Mouse (Mus musculus): ENCODE results near the gene Nkx2-1.
"Not testable (repeated sequence)": the region's sequence is repeated elsewhere in the genome, so short reads cannot be mapped to it uniquely, and the experiment has no call there.

The Nkx2-1 gene

DNA sequence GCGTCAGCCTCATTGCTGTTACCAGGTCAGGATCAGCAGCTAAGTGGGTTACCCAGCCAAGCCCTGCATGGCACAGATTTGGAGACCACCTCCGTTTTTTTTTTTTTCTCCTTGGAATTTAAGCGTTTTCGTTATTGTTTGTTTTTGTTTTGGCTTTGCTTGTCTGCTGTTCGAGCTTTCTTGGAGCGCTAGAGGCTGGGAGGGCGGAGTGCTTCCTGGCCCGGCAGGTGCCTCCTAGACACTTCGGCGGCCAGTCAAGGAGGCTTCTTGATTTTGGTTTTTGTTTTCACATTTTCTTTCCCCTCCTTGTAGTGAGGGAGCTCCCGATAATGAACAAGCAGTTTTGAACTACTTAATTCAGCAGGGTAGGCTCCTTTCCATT is at the start of gene Nkx2-1:
TSS of gene Nkx2-1 (minus strand) at position 25 of the 382 bp plus-strand sequence.
- no peak for DNase-seq (ENCODE audit: low spot score in 2 of 2)

DNA sequence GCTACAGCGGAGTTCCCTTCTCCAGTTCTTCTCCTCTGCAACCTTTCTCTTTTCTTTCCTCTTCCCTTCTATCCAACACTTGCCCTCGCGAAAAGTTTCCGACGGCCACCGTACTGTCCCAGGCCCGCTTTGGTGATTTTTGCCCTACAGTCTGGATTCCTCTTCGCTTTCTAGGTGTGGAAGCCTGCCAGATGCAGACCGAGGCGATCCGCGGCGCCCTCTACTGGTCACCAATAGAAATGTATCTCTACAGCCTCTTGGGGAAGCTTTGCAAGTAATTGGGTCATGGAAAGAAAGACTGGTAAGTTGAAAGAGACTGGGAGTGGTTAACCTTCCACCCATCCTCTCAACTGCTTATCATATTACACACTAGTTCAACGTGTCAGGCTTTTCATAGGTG is 4.4 kb upstream of the Nkx2-1 start:
- DNase-seq (ENCODE audit: low spot score in 2 of 2), result peak; percentile 76 to 85

DNA sequence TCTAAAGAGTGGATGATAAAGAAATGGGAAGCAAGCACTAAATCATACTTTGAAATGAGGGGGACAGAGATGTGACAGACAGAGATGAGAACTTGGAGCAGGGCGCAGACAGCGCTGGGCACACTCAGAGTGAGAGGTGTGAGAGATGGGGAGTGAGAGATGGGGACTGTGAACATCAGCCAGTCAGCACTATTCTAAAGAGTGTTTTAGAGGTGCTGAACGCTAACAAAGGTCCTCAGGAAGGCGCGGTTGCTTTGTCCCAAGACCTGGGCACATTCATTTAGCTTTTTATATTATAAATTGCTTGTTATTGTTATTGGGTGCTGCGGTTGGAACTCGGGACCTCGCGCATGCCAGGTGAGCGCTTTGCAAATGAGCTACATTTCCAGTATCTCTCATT is 3.9 kb upstream of the Nkx2-1 start:
- DNase-seq (ENCODE audit: low spot score in 2 of 2), result no peak

DNA sequence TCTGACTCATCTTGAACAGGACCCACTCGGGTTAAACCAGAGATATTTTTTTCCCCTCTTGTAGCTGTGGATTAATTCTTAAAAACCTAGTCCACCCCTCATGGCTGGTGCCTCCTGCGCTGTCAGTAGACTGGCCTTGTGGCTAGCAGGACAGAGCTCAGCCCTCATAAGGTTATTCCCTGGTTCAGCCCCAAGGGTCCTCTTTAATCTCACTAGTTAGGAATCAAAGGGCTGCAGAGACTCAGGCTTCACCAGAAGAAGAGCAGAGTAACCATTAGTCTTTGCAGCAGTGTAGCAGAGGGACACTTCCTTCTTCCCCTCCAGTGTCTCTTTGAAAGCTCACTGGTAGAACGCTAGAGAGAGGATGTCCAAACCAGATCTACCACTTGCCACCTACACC is 1.9 kb upstream of the Nkx2-1 start:
- DNase-seq (ENCODE audit: low spot score in 2 of 2), result no peak

DNA sequence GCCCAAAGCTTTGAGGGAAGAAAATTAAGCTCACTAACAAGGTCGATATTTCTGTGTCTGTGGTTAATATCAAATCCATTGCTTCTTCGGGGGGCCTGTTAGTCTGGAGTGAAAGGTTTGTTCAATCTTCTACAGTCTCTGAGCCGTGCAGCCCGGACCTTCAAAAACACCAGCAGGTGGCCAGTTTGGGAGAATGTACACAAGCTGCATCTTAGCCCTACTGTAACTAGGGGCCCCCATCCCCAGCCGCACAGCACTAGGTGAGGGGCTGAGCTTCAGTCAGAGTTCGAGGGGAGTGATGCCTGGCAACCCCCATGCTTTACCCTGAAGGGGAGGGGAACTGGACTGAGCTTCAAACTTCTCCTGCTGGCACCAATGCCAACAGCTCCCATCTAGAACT is 1.2 kb upstream of the Nkx2-1 start:
- DNase-seq (ENCODE audit: low spot score in 2 of 2), result no peak

DNA sequence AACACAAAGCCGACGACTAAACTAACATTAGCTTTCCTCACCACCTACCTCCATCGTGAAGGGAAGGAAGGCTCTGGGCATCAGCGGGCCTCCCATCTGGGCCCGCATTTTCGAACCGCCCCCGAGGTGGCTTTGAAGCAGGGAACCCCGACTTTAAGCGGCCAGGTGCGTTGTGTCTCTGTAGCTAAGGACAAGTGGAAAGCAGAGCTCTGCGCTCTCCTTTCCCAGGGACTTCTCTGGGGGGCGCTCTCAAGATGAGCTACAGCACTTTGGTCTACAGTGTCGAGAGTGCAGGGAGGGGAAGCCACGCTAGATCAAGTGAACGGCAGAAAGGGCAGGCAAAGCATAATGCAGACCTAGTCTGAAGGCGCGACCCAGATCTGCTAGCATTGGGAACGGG is 634 bp upstream of the Nkx2-1 start:
- DNase-seq (ENCODE audit: low spot score in 2 of 2), result no peak

DNA sequence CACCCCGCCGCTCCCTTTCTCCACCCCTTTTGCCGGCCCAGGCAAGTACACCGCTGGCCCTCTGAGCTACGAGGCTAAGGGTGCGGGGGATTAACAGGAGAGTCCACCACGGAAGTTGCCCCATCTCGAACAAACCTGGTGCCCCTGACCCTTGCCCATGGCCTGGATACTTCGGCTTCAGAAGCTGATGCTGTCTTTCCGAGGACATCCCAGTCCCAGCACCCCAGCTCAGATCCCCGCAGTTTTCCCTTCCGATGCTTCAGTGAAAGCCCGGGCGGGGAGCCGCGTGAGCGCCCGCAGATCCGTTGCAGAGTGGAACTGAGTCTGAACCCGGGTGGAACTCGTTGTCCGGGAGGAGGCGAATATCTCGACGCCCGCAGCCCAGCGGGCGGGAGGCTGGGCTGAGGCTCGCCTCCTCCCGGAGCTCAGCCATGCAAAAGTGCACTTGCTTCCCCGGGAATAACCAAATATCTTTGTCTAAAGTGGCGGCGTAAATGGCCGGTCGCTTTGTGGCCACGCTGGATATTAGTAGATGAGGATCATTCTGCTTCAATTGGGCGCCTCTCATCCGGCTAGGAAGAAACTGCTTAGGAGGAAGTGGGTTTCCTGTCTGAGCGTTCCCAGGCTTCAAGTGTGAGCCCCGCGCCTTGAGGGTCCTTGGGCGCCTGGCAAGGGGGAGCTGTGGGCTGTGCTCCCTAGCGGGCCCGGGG is 379 bp downstream of the Nkx2-1 start:
- no peak for DNase-seq (ENCODE audit: low spot score in 2 of 2)

DNA sequence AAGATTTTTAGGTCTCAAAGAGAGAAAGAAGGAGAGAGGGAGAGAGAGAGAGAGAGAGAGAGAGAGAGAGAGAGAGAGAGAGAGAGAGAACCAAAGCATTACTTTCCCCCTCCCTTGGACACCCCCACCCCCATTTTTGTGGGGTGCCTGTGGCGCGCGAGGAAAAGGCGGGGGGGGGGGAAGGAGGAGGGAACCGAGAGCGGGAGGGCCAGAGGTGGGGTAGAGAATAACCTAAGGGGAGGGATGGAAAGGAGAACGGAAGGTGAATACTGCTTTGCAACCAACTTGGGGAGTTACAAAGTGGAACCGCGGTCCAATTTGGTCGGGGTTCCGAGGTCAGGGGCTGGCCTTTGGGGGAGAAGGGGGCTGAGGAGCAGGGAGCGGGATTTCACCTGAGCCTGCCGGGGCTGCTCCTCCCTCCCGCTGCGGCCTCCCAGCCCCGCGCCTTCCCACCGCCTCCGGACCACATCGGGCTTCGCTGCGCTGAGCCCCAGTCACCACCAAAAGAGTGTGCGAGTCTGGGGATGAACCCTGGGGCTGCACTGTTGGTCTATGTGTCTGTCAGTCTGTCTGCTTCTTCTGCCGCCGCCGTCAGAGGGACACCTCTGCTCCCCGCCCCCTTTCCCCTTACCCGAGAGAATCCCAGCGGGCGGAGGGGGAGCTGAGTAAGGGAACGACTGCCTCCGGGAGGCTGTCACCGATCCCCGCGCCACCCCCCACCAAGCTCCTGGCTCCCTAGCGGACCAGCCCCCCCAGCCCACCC is 1.1 kb downstream of the Nkx2-1 start:
- no peak for DNase-seq (ENCODE audit: low spot score in 2 of 2)

DNA sequence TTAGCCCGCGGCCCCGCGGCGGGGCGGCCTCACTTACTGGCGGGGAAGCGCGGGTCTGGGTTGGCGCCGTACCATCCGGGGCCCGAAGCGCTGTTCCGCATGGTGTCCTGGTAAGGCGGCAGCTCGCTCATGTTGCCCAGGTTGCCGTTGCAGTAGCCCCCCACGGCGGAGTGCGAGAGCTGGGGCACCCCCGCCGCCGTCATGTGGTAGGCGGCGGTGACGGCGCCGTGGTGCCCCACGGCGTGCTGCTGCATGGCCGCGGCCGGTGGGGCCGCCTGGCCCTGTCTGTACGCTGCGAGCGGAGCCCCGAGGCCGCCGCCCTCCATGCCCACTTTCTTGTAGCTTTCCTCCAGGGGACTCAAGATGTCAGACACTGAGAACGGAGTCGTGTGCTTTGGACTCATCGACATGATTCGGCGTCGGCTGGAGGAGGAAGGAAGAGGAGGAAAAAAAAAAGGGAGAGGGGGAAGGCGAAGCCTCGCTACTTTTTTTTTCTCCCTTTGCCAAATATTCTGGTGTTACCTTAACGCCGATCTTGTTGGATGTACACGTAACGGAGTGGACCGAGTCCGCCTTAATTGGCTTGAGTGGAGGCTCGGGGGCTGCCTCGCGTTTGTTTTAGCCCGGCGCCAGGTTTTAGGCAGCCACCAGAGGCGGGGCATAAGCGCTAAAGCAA is 1.9 kb downstream of the Nkx2-1 start:
- DNase-seq (ENCODE audit: low spot score in 2 of 2), result no peak

DNA sequence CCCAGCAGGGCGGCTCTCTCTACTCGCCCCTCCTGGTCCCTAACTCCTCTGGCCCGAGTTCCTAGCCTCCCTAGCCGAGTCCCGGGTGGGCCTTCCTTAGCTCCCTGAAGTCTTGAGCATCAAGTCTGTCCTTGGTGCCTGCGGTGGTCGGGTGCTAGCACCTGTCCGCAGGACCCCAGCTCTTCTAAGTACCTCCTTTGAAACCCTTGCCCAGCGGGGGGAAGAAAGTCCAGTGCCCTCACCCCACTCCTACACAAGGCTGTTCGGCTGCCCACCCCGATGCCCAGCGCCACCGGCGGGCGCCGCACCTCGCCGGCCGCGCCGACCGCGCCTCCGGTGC is 2.4 kb downstream of the Nkx2-1 start:
- DNase-seq (ENCODE audit: low spot score in 2 of 2), result no peak

DNA sequence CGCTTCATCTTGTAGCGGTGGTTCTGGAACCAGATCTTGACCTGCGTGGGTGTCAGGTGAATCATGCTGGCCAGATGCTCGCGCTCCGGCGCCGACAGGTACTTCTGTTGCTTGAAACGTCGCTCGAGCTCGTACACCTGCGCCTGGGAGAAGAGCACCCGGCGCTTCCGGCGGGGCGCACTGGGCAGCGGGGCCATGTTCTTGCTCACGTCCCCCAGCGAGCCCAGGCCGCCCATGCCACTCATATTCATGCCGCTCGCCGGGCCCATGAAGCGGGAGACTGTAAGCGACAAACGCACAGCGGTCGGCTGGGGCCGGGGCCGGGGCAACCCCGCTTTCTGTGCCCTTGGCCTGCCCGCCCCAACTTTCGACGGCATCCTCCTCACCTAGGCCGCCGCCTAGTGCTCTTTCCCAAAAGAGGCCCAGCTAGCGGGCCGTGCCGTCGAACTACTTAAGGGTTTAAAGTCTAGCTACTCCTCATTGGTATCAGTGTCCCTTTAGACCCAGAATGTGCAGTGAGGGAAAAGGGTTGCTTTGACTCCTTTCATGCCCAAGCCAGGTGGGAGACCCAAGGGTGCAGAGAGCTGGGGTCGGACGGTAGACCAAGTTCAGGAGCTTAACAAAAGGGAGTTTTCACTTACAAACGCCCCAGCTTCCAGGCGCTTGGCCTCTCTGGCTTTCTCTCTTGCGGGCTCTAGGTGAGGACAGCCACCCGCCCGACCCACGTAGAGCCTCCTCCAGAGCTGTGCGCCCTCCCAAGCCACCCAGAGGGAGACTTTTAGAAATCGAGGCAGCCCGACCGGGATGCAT is 3.0 kb downstream of the Nkx2-1 start:
- DNase-seq (ENCODE audit: low spot score in 2 of 2), result no peak

DNA sequence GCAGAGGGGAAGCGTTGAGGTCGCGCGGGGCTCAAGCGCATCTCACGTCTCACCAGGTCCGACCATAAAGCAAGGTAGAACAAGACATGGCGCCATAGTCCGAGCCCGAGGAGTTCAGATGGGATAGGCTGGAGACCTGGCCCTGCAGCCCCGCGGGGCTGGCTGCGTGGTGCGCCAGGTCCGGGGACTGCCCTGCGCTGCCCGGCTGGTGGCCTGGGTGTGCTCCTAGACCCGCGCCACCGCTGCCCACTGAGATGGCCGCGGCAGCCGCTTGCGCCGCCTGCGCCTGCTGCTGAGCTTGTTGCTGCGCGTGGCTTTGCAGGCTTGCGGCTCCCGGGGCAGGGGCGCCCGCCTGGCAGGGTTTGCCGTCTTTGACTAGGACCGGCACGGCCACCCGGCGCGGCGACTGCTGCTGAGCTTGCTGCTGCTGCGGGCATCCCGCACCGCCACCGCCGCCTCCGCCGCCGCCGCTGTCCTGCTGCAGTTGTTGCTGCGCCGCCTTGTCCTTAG is 3.7 kb downstream of the Nkx2-1 start:
- DNase-seq (ENCODE audit: low spot score in 2 of 2), result no peak

DNA sequence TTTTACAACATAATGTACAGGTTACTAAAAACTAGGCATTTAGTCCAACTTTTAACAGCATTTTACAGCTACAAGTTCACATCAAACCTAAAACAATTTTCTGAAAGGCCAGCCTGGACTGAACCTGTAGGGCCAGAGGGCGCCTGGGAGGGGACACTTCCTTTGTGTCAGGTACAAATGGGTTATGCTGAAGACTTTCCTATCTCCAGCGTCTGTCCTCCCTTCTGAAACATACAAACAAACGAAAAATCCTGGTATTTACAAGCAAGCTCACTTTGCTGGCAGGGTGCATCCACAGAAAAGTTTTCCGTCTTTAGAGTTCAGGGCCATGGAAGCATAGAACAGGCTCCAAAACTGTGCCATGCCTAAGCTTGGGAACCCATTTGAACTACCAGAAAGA is 4.6 kb downstream of the Nkx2-1 start:
- DNase-seq (ENCODE audit: low spot score in 2 of 2), result no peak

DNA sequence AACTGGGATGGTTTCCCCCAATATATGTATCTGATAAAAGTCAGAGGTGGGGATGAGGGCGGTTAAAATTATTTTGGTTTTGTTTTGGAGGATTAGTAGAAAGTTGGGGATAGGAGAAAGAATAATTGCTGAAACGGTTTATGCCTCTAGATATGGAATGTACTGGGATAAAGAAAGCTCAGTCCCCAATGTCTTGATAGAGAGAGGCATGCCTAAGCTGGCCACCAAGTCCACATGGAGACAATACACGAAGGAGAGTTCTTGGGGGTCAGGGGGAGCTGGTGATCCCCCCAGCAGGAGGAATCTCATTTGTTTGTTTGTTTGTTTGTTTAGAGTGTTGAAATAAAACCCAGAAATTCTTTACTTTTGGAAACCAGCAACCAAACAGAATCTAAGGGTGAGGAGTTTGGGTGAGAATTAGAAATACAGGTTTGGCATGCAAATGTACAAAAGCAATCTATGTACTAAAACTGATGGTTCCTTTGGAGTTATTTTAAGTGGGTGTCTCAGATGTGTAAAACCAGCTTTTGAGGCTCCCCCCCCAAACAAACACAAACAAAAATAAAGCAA is 5.6 kb downstream of the Nkx2-1 start:
- no peak for DNase-seq (ENCODE audit: low spot score in 2 of 2)

DNA sequence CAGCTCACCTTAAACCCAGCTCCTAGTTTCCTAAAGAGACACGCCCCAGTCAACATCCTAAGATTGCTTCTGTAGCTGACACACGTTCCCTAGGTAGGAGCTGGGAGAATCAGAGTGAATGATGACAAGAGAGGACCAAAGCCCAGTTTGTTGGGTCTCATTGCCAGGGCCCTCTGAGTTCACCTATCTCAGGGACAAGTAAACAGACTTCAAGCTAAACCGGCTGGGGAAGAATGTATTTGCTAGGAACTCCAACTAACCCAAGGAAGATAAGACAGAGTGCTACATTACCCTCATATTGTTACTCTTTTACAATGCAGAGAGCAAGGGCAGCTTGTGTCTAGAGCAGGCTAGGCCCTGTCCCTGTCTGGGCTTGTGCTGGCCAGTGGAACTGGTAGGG is 6.8 kb downstream of the Nkx2-1 start:
- DNase-seq (ENCODE audit: low spot score in 2 of 2), result no peak

DNA sequence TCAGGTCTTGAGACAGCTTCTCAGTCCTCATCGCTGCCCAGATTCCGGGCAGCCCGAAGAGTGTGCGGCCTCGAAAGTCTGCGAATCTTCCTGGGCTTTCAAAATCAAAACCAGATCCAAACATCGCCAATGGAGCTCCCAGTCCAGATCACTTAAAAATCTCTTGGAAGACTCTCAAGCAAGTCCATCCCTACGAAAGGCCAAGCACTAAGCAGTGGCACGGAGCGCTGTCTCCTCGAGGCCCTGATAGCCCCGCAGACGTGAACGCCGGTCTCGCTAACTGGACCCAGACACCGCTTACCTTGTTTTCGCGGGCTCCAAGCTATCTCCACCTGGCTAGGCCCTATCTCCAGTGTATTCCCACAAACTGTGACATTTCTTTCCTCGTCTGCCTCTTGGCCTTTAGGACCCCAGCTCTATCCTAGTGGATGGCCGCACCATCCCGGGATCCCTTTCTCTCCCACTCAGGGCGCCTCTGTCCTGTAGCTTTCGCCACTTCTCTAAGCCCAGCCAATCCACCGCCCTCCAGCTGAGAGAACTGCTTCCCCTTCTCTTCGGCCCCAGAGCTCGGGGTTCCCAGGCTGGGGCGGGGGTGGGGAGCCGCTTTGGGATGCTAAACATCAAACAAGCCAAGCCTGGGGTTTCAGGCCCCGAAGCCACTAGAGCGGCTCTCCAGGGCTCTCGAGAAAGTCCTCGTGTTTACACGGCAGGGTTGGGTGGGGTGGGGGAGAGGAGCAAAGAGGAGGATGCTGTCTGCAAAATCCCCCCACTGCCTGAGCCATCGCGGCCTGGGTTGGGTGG is 7.6 kb downstream of the Nkx2-1 start:
- DNase-seq (ENCODE audit: low spot score in 2 of 2), result no peak

DNA sequence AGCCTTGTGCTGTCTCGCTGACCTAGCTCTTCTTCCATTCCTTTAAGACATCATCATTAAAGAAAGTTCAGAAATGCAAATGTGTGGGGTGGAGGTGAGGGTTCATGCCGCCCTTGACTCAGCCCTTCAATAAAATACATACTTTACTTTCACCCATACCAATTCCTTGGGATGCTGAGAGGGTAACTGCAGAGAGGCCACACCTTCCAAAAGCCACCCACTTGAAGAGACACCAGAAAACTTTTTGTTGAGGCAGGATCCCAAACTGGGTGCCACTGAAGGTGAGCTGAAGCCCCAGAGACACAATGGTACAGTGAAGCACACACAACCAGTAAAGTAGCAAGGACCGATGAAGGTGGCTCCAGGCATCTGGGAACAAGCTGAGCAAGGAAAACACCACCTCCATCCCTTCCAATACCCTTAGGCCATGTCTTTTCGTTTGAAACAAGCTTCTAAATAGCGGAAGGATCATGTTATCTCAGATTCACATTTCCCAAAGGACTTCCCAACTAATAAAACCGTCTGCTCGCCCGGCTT is 8.6 kb downstream of the Nkx2-1 start:
- DNase-seq (ENCODE audit: low spot score in 2 of 2), result no peak

DNA sequence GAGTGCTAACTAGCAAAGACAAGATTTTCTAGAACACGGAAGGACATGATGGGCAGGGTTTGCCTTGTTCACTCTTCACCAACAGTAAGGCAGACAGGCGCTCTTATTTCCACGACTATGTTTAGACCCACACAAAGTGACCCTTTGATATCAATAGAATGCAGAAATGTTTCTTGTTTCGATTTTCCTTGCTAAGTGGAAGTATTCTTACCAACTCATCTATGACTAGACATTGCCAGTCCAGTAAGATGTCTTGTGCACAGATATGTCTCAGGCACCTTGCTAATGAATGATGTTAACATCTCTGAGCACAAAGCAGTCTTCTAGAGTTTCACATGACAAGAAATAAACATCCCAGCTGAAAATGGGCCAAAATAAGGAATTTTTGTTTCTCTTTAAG is 9.6 kb downstream of the Nkx2-1 start:
- DNase-seq (ENCODE audit: low spot score in 2 of 2), result no peak

DNA sequence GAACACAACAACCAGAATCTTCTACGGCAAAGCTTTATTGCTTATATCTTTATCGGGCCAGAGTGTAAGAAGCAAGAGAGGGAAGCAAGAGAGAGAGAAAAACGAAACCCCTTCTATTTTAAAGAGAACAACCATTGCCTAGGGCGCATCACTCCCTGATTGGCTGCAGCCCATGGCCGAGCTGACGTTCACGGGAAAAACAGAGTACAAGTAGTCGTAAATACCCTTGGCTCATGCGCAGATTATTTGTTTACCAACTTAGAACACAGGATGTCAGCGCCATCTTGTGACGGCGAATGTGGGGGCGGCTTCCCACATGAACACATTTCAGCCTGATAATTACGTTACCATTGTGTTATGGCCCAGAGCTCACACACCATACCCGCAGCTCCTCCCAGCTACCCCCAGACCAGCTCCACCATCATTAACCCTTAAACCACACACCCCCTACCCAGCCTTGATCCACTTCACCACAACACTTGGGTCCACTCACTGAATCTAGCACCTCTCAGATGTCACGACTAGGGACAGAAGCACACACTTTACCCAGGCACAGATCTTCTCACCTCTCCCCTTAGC is 11.4 kb downstream of the Nkx2-1 start:
- DNase-seq (ENCODE audit: low spot score in 2 of 2), result not testable (repeated sequence)

DNA sequence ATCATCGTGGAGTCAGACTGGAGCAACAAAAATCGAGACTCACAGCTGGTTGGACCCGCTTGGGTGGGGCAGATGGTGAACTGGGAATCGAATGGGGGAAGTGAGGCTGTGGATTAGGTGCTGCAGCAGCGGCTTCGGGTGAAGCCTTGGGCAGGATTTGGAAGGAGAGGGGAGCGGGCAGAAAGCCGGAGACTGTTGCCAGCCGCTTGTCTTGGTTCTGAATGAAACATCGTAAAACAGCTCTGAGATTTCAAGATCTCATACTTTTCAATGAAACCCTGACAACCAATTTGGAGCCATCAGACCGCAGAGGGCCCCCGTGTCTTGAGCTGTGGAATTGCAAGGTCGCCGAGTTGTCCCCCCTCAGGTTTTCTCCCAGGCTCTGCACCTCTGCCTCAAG is 12.5 kb downstream of the Nkx2-1 start:
- DNase-seq (ENCODE audit: low spot score in 2 of 2), result no peak

Data from right cerebral cortex, adult 2 months (tissue).